Mouse (Mus musculus): ENCODE data around the gene Phka2. TPM values are rescaled to one million over a fixed set of nuclear protein-coding genes. Genes with fewer than 3 reads are reported as not detected.

Phka2 gene
- polyA plus RNA-seq, 1 experiment from 2014 or later, result 20.0 TPM

DNA sequence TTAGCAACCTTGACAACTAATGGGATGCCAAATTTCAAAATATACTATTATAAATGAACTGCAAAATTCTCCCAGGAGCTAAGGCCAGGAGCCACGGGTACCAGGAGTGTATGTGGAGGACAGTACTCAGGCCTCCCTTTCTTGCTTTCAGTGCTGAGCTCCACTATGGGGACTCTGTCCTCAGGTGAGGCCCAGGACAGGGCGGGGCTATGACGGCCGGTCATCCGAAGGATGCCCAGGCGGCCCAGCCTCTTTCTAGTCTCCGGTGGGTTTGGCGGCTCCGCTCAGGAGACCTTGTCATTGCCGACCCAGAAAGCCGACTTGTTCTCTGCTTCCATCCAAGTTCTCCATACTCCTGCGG lies 299 bp upstream of the Phka2 start:
- peak; percentile 64 for ATAC-seq (replicated peaks; ENCODE audit: low FRiP score)
- 28% methylated on average over 12 of the region's 12 CpGs for WGBS

DNA sequence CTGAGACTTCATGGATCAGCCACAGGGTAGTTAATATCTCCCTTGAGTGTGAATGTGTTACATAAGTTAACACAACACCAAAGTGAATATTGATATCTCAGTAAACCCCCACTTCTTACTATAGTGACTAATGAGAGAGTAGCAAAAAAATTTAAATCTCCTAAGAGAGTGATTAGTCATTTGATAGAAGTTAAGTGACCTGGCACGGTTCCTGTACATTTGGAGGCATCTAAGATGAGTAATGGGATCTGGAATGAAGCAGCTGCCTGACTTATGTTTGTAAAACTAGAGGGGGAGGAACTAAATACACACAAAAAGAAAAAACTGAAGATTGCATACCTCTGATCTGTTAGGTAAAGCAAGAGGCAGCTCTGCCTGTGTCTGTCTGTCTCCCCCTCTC lies 7.1 kb downstream of the Phka2 start:
- 68% methylated on average over 1 of the region's 1 CpGs for whole genome bisulfite sequencing
- H3K4me3 ChIP-seq (ENCODE audit: low read depth, low read length), result no peak overlapping the region
- H3K36me3 ChIP-seq (ENCODE audit: control insufficient read depth, insufficient read depth, low read length), result no peaks in the 10 kb centered on the region
- DNase-seq (ENCODE audit: low spot score), result no peak
- H3K27ac ChIP-seq (ENCODE audit: low read depth, low read length), result no peak overlapping the region
- peaks cover 3% of the 10 kb centered on the region for H3K27me3 ChIP-seq (replicated peaks; ENCODE audit: control insufficient read depth, insufficient read depth, low read length)
- no peaks in the 10 kb centered on the region for H3K9me3 ChIP-seq (ENCODE audit: control insufficient read depth, low read length)
- no peak overlapping the region for H3K9ac ChIP-seq (ENCODE audit: low read depth, low read length)
- no peaks in the 10 kb centered on the region for H3K4me1 ChIP-seq (replicated peaks; ENCODE audit: control insufficient read depth, insufficient read depth, low read length)
- no peak for ATAC-seq (replicated peaks; ENCODE audit: low FRiP score)
- H3K4me2 ChIP-seq, result no peak overlapping the region

More for the DNA sequence above, 299 bp upstream of the Phka2 start:
- no peak overlapping the region for H3K27ac ChIP-seq (ENCODE audit: low read depth, low read length)
- DNase-seq (ENCODE audit: low spot score), result no peak
- no peaks in the 10 kb centered on the region for H3K4me1 ChIP-seq (replicated peaks; ENCODE audit: control insufficient read depth, insufficient read depth, low read length)
- H3K27me3 ChIP-seq (replicated peaks; ENCODE audit: control insufficient read depth, insufficient read depth, low read length), result peaks cover 4% of the 10 kb centered on the region; the same call in 1 of the 2 replicates
- H3K9ac ChIP-seq (ENCODE audit: low read depth, low read length), result 0 out of 2 replicates have a peak overlapping the region, but pooled peaks have one; percentile 70
- peak overlapping the region; percentile 48 for H3K4me2 ChIP-seq
- peak overlapping the region; percentile 55 for H3K4me3 ChIP-seq (ENCODE audit: low read depth, low read length)
- no peaks in the 10 kb centered on the region for H3K36me3 ChIP-seq (ENCODE audit: control insufficient read depth, insufficient read depth, low read length)
- no peaks in the 10 kb centered on the region for H3K9me3 ChIP-seq (ENCODE audit: control insufficient read depth, low read length)

DNA sequence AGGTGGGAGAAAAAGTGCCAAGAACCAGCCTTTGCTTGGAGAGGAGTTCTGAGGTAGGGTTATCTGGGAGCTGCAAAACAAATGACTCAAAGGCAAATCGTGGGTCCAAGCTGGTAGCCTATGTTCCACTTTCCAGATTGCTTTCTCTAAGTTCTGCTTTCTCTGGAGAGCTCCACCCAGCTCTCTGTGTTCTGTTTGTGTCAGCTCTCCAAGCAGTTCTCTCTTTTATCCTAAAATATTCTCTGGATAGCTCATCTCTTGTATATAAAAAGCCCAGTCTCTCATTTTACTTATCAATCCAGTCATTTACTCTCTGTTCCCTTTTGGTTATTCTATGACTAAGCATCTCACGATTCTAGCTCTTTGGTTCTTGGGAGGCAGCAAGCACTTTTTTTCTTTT lies 8.2 kb downstream of the Phka2 start:
- Histone ChIP-seq H3K4me2 (no peak overlapping the region), H3K36me3 (ENCODE audit: control insufficient read depth, insufficient read depth, low read length) (no peaks in the 10 kb centered on the region), H3K4me3 (ENCODE audit: low read depth, low read length) (no peak overlapping the region), H3K27ac (ENCODE audit: low read depth, low read length) (no peak overlapping the region), H3K27me3 (replicated peaks; ENCODE audit: control insufficient read depth, insufficient read depth, low read length) (peaks cover 3% of the 10 kb centered on the region), H3K9ac (ENCODE audit: low read depth, low read length) (no peak overlapping the region), H3K4me1 (replicated peaks; ENCODE audit: control insufficient read depth, insufficient read depth, low read length) (no peaks in the 10 kb centered on the region), H3K9me3 (ENCODE audit: control insufficient read depth, low read length) (no peaks in the 10 kb centered on the region)
- 46% methylated on average over 2 of the region's 2 CpGs for WGBS
- DNase-seq (ENCODE audit: low spot score) (no peak), ATAC-seq (replicated peaks; ENCODE audit: low FRiP score) (no peak)

DNA sequence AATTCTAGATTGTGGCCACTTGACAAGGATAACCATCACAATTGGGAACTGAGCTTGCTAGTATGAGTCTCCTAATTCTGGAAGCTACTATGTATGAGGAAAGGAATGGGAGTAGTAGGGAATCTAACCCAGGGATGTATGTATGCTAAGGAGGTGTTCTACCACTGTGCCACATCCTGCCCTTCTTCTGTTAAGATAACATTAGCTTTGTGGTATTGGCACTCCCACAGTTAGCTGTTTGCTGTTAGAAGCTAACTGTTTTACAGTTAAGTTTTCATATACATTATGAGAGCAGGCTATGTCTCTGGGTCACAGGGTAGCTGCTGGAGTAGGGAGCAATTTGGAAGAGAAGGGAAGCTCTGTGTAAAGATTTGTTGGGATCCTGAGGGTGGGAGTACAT lies 14.1 kb downstream of the Phka2 start:
- Histone ChIP-seq H3K36me3 (ENCODE audit: control insufficient read depth, insufficient read depth, low read length) (no peaks in the 10 kb centered on the region), H3K4me3 (ENCODE audit: low read depth, low read length) (no peak overlapping the region), H3K9ac (ENCODE audit: low read depth, low read length) (no peak overlapping the region), H3K27me3 (replicated peaks; ENCODE audit: control insufficient read depth, insufficient read depth, low read length) (peaks cover 3% of the 10 kb centered on the region), H3K9me3 (ENCODE audit: control insufficient read depth, low read length) (no peaks in the 10 kb centered on the region), H3K4me1 (replicated peaks; ENCODE audit: control insufficient read depth, insufficient read depth, low read length) (no peaks in the 10 kb centered on the region), H3K27ac (ENCODE audit: low read depth, low read length) (no peak overlapping the region), H3K4me2 (no peak overlapping the region)
- DNase-seq (ENCODE audit: low spot score), result no peak
- no peak for ATAC-seq (replicated peaks; ENCODE audit: low FRiP score)

DNA sequence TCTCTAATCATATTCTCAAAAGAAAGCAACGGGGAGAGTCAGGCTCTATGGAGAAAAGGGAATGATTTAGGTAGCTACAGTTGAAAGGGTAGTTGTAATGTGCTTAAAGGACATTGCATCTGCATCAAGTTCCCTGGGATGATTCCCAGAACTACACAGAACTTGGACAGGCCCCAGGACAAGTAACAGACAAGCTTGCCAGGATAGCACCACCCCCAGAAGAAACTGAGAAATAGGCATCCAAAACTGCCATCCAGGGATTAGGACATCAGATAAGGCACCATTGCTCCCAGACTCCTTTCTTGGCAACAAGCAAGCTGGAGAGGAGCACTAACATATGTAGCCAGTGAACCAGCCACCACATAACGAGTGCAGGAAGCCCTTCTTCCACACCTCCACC lies 40.8 kb downstream of the Phka2 start:
- Histone ChIP-seq H3K9ac (ENCODE audit: low read depth, low read length) (no peak overlapping the region), H3K27ac (ENCODE audit: low read depth, low read length) (no peak overlapping the region), H3K4me1 (replicated peaks; ENCODE audit: control insufficient read depth, insufficient read depth, low read length) (no peaks in the 10 kb centered on the region), H3K4me2 (no peak overlapping the region), H3K9me3 (ENCODE audit: control insufficient read depth, low read length) (no peaks in the 10 kb centered on the region), H3K27me3 (replicated peaks; ENCODE audit: control insufficient read depth, insufficient read depth, low read length) (no peaks in the 10 kb centered on the region), H3K36me3 (ENCODE audit: control insufficient read depth, insufficient read depth, low read length) (no peaks in the 10 kb centered on the region; the same call in 1 of the 2 replicates), H3K4me3 (ENCODE audit: low read depth, low read length) (no peak overlapping the region)
- ATAC-seq (replicated peaks; ENCODE audit: low FRiP score) (no peak), DNase-seq (ENCODE audit: low spot score) (no peak)
- WGBS, result 75% methylated on average over 2 of the region's 2 CpGs

DNA sequence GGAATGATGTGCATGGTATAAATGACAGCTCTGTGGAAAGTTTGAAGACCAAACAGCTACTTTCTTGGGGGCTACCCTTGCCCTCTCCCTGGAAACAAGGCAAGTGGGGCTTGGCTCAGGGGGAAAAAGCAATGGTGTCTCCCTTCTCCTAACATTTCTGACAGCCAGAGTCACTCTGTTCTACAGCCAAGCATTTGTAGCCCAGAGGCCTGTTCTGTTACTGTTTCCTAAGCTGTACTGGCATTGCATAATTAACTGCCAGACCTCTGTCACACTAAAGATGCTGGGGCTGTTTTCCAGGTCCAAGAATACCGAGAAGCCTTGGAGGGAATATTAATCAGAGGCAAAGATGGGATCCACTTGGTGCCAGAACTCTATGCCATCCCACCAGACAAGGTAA lies 46.9 kb downstream of the Phka2 start:
- H3K27me3 ChIP-seq (replicated peaks; ENCODE audit: control insufficient read depth, insufficient read depth, low read length), result no peaks in the 10 kb centered on the region; the same call in 1 of the 2 replicates
- H3K4me1 ChIP-seq (replicated peaks; ENCODE audit: control insufficient read depth, insufficient read depth, low read length), result no peaks in the 10 kb centered on the region
- no peak overlapping the region for H3K27ac ChIP-seq (ENCODE audit: low read depth, low read length)
- H3K9me3 ChIP-seq (ENCODE audit: control insufficient read depth, low read length), result no peaks in the 10 kb centered on the region
- H3K36me3 ChIP-seq (ENCODE audit: control insufficient read depth, insufficient read depth, low read length), result no peaks in the 10 kb centered on the region; the same call in 1 of the 2 replicates
- ATAC-seq (replicated peaks; ENCODE audit: low FRiP score) (no peak), DNase-seq (ENCODE audit: low spot score) (no peak)
- H3K4me2 ChIP-seq, result no peak overlapping the region
- H3K9ac ChIP-seq (ENCODE audit: low read depth, low read length), result no peak overlapping the region
- 67% methylated on average over 1 of the region's 1 CpGs for WGBS
- H3K4me3 ChIP-seq (ENCODE audit: low read depth, low read length), result no peak overlapping the region

DNA sequence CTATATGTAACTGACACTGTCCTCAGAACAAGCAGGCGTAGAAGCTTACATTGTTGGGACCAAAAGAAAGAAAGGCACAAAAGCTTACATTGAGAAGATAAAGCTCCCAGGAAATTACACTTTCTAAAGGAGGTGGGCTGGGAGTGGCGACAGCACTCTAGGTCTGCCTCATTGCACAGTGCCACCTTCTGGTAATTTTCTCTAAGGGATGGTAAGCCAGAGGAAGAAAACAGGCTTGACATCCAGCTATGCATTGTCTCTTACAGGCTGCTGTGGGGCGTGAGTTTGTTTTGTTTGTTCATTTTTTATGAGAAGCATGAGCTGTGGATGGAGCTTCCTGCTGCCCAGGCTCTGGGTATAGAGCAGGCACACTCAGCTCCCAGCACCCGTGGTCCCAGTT lies 50.1 kb downstream of the Phka2 start:
- DNase-seq (ENCODE audit: low spot score) (no peak), ATAC-seq (replicated peaks; ENCODE audit: low FRiP score) (no peak)
- WGBS, result 74% methylated on average over 4 of the region's 4 CpGs
- Histone ChIP-seq H3K9me3 (ENCODE audit: control insufficient read depth, low read length) (no peaks in the 10 kb centered on the region), H3K36me3 (ENCODE audit: control insufficient read depth, insufficient read depth, low read length) (no peaks in the 10 kb centered on the region), H3K4me3 (ENCODE audit: low read depth, low read length) (no peak overlapping the region), H3K9ac (ENCODE audit: low read depth, low read length) (no peak overlapping the region), H3K4me1 (replicated peaks; ENCODE audit: control insufficient read depth, insufficient read depth, low read length) (no peaks in the 10 kb centered on the region), H3K4me2 (no peak overlapping the region), H3K27ac (ENCODE audit: low read depth, low read length) (no peak overlapping the region), H3K27me3 (replicated peaks; ENCODE audit: control insufficient read depth, insufficient read depth, low read length) (peaks cover 5% of the 10 kb centered on the region)

DNA sequence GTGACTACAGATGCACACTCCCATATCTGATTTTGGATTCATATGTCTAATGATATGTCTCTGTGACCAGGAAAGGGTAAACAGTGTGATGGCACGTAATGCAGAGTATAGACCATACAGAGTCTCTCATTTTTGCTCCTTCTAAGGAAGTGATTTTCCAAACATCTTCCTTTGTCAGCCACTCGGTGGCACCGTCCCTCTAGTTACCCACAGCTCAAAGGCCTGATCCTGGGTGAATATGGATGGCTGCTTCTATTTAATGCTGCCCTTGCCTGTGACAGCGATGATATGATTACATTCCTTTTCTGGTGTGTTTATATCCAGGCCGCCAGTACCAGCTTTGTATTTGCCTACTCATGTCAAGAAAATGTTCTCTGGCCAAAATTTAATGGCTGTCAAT lies 81.6 kb downstream of the Phka2 start:
- Histone ChIP-seq H3K4me2 (no peak overlapping the region), H3K9ac (ENCODE audit: low read depth, low read length) (no peak overlapping the region), H3K27me3 (replicated peaks; ENCODE audit: control insufficient read depth, insufficient read depth, low read length) (peaks cover 5% of the 10 kb centered on the region), H3K4me3 (ENCODE audit: low read depth, low read length) (no peak overlapping the region), H3K4me1 (replicated peaks; ENCODE audit: control insufficient read depth, insufficient read depth, low read length) (no peaks in the 10 kb centered on the region), H3K9me3 (ENCODE audit: control insufficient read depth, low read length) (no peaks in the 10 kb centered on the region), H3K27ac (ENCODE audit: low read depth, low read length) (no peak overlapping the region), H3K36me3 (ENCODE audit: control insufficient read depth, insufficient read depth, low read length) (no peaks in the 10 kb centered on the region; the same call in 1 of the 2 replicates)
- 80% methylated on average over 5 of the region's 5 CpGs for WGBS
- DNase-seq (ENCODE audit: low spot score) (no peak), ATAC-seq (replicated peaks; ENCODE audit: low FRiP score) (no peak)

DNA sequence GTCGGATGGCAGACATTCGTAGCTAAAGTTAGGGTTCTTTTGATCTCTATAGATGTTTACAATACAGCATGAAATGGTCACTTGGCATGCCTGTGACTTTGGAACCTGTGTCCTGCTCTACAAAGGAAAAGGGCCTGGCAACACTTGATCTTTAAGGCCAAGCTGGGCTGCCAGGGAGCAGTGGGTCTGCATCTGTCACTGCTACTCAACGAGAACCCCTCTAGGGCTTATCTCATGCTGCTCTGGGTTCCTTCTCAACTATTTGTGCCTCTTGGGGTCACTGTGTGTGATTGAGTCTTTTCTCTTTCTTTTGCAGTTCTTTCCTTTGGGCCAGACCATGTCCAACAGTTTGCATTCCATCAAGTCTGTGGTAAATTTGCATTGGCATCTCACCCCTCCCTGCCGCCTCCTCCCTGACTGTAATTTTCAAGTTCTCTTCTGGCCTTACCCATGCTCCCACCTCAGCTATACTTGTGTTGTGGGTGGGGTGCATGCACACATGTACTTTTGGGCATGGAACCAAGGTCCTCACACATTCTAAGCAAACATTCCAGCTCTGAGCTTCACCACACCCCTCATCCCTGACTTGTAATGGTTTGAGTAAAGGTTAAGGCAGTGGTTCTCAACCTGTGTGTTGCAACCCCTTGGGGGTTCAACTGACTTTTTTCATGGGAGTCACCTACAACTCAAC lies 82.3 kb downstream of the Phka2 start:
- no peak for ATAC-seq (replicated peaks; ENCODE audit: low FRiP score)

More for the DNA sequence above, 82.3 kb downstream of the Phka2 start:
- no peak for DNase-seq (ENCODE audit: low spot score)
- no peak overlapping the region for H3K4me2 ChIP-seq
- H3K9me3 ChIP-seq (ENCODE audit: control insufficient read depth, low read length), result no peaks in the 10 kb centered on the region
- 86% methylated on average over 4 of the region's 4 CpGs for WGBS
- peaks cover 5% of the 10 kb centered on the region for H3K27me3 ChIP-seq (replicated peaks; ENCODE audit: control insufficient read depth, insufficient read depth, low read length)
- no peak overlapping the region for H3K4me3 ChIP-seq (ENCODE audit: low read depth, low read length)
- H3K4me1 ChIP-seq (replicated peaks; ENCODE audit: control insufficient read depth, insufficient read depth, low read length), result no peaks in the 10 kb centered on the region
- no peak overlapping the region for H3K27ac ChIP-seq (ENCODE audit: low read depth, low read length)
- H3K36me3 ChIP-seq (ENCODE audit: control insufficient read depth, insufficient read depth, low read length), result no peaks in the 10 kb centered on the region; the same call in 1 of the 2 replicates
- H3K9ac ChIP-seq (ENCODE audit: low read depth, low read length), result no peak overlapping the region
